Mouse (Mus musculus) heart, embryonic 14.5 days (tissue): ENCODE data around the gene Rbm25. TPM values are rescaled to one million over a fixed set of nuclear protein-coding genes. Genes with fewer than 3 reads are reported as not detected.

Source experiments
- ATAC-seq: fragments of 200-750 bp; cut with Nextera tagmentation; 2 replicates; pipeline ENCODE4 v1.8.0; 2017; ENCODE audit warnings: low read depth, moderate TSS enrichment; ENCODE audit not compliant: insufficient number of reproducible peaks, insufficient read depth, low FRiP score
- H3K27ac ChIP-seq, 2 experiments: fragments of 200-500 bp in 1 of 2; fragments of 300-500 bp in 1 of 2; sonication (generic) in 1 of 2; replicated peaks in 1 of 2; 2 replicates each; pipeline ENCODE4 v1.5.1; 2012 to 2014; ENCODE audit warnings: low read depth in 2 of 2, low read length in 2 of 2, control low read depth in 1 of 2, mild to moderate bottlenecking in 1 of 2, mixed read lengths in 1 of 2; ENCODE audit not compliant: control insufficient read depth in 1 of 2, insufficient read depth in 1 of 2
- H3K27me3 ChIP-seq: fragments of 300-500 bp; sonication (generic); 2 replicates; pipeline ENCODE4 v1.6.1; 2014; ENCODE audit warnings: mild to moderate bottlenecking, low read length, control low read depth; ENCODE audit not compliant: control insufficient read depth, insufficient read depth
- H3K36me3 ChIP-seq: fragments of 300-500 bp; sonication (generic); 2 replicates; pipeline ENCODE4 v1.6.1; 2014; ENCODE audit warnings: mild to moderate bottlenecking, control low read depth, low read length, mixed read lengths; ENCODE audit not compliant: control insufficient read depth, insufficient read depth
- H3K4me1 ChIP-seq, 2 experiments: fragments of 200-500 bp in 1 of 2; fragments of 300-500 bp in 1 of 2; sonication (generic) in 1 of 2; 2 replicates each; pipeline ENCODE4 v1.6.1; 2012 to 2014; ENCODE audit warnings: low read length in 2 of 2, control low read depth in 1 of 2, mixed read lengths in 1 of 2; ENCODE audit not compliant: control insufficient read depth in 2 of 2, insufficient read depth in 2 of 2
- H3K4me2 ChIP-seq: fragments of 300-500 bp; sonication (generic); 2 replicates; pipeline ENCODE4 v1.6.1; 2014; ENCODE audit warnings: mild to moderate bottlenecking, low read length
- H3K4me3 ChIP-seq, 2 experiments: fragments of 200-500 bp in 1 of 2; fragments of 300-500 bp in 1 of 2; sonication (generic) in 1 of 2; 2 replicates each; pipeline ENCODE4 v1.5.1; 2012 to 2014; ENCODE audit warnings: low read length in 2 of 2, mild to moderate bottlenecking in 2 of 2, control low read depth in 1 of 2, low read depth in 1 of 2, moderate library complexity in 1 of 2; ENCODE audit not compliant: control insufficient read depth in 1 of 2, insufficient read depth in 1 of 2
- H3K9ac ChIP-seq: fragments of 300-500 bp; sonication (generic); 2 replicates; pipeline ENCODE4 v1.6.1; 2014; ENCODE audit warnings: mild to moderate bottlenecking, low read length
- H3K9me3 ChIP-seq: fragments of 300-500 bp; sonication (generic); 2 replicates; pipeline ENCODE4 v1.6.1; 2016; ENCODE audit warnings: low read length, control low read depth; ENCODE audit not compliant: control insufficient read depth
- WGBS: fragments of 180-500 bp; shearing (Covaris S2); extraction: QIAGEN DNeasy Blood & Tissue Kit; methylation state at CpG from one replicate; pipeline ENCODE4 v1.1.7; 2014; 5-methylcytosine and 5-hydroxymethylcytosine counted together
- polyA plus RNA-seq: library from polyadenylated mRNA; unstranded; fragments of >200 nt; fragmentation: Nextera tagmentation; extraction: Ambion mirVana; gene quantifications from 2 replicates; pipeline ENCODE4 v1.2.1, GENCODE M21; 2014

The Rbm25 gene
- polyA plus RNA-seq, 1 experiment from 2014 or later = 140 TPM

DNA sequence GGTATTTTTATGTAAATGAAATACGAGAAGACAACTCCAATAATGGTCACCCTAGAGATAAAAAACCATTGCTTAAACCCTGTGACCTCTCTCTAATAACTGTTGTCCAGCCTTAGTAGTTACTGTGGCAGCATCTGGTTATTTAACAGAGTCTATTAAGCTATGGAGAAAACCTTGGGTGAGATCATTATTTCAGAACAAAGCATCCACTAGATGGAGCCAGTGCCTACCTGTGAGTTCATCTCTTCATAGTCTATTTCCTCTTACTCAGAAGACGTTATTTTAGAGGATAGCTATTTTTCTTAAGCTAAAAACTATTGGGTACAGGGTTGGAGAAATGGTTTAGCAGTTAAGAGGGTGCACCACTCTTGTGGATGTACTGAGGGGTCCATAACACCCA, 82.7 kb downstream of the Rbm25 start:
- no peak for ATAC-seq
- Histone ChIP-seq H3K27me3 (no peaks in the 10 kb centered on the region), H3K4me2 (no peak overlapping the region), H3K4me3 (no peak overlapping the region), H3K9ac (no peak overlapping the region), H3K4me1 (no peaks in the 10 kb centered on the region), H3K27ac (no peak overlapping the region), H3K36me3 (peaks cover 63% of the 10 kb centered on the region), H3K9me3 (no peaks in the 10 kb centered on the region)
- WGBS = 45% methylated on average over 2 of the region's 2 CpGs

DNA sequence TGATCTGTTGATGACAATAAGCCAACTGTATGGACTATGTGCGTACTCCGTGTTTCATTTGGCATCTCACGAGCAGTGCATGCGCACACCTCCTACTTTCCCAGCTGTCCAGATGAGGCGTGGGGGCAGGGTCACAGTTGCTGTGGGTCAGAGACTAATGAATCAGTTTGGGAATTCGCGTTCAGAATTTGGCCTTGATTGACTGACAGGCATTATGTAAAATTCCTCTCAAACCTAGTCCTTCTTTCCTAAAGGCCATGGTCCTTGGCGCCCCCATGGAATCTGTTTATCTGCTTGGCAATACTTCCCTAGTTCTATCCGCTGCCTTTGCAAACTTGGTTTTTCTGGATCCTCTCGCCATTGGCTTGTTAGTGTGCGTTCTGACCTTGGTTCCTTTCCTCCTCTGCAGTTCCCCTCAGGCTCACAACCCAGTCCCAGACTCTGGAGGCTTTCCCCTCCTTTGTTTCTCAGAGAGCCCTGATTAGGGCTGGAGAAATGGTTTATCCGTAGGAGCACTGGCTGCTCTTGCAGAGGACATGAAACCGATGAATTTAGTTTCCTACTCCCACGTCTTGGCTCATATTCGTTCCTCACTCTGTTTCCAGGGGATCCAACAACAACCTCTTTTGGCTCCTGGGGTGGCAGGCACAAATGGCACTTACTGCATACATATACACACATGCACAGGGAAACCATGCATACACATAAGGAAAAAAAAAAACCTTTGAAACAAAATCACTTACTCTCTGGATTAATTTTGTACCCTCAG, 85.6 kb downstream of the Rbm25 start:
- Histone ChIP-seq H3K36me3 (peaks cover 85% of the 10 kb centered on the region), H3K27ac (no peak overlapping the region)

DNA sequence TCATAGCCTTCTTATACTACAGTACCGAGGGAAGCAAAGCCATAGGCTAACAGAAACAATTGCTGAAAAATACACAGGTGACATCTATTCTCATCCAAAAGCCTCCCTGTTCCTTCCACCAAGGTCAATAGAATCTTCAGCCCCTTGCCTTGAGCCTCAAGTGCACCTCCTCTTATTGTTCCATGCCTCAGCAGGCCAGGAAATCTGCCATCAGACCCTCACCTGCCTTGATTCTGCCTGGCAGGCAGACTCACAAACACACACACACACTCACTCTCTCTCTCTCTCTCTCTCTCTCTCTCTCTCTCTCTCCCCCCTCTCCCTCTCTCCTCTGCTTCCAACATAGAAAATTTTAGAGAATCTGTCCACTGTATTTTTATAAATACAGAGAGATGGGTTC, 88.4 kb downstream of the Rbm25 start:
- WGBS = 90% methylated on average over 1 of the region's 1 CpGs
- ATAC-seq = no peak
- H3K27ac ChIP-seq = no peak overlapping the region
- peaks cover 0 to 2% of the 10 kb centered on the region in 2 experiments; a peak in 2 of 4 replicates for H3K4me1 ChIP-seq
- H3K9ac ChIP-seq = no peak overlapping the region
- H3K4me2 ChIP-seq = no peak overlapping the region
- H3K36me3 ChIP-seq = peaks cover 88% of the 10 kb centered on the region
- no peaks in the 10 kb centered on the region for H3K9me3 ChIP-seq
- no peaks in the 10 kb centered on the region for H3K27me3 ChIP-seq
- no peak overlapping the region for H3K4me3 ChIP-seq

More for the DNA sequence above, 85.6 kb downstream of the Rbm25 start:
- no peaks in the 10 kb centered on the region for H3K9me3 ChIP-seq
- ATAC-seq = no peak
- no peaks in the 10 kb centered on the region for H3K27me3 ChIP-seq
- 88% methylated on average over 15 of the region's 15 CpGs for WGBS
- no peak overlapping the region for H3K9ac ChIP-seq
- no peak overlapping the region for H3K4me2 ChIP-seq
- H3K4me1 ChIP-seq = no peaks in the 10 kb centered on the region
- H3K4me3 ChIP-seq = no peak overlapping the region

DNA sequence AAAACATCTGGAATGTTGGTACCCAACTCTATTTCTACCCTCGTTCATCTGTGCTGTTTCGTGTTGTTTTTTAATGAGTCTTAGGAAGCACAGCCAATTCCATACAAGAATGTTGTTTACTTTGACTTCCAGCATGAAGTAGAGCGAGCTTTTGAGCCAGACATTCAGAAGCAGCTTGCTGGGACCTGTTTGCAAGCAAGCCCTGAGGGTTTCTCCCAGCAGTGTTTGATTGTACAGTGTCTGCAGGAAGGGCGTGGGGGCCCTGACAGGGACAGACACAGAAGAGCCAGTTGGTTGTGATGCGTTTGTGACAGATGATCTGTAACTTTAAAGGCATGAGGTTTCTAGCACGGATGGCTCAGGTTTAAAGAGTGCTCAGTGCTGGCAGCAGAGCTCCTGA, 90.2 kb downstream of the Rbm25 start:
- ATAC-seq = no peak
- H3K4me3 ChIP-seq = no peak overlapping the region
- H3K36me3 ChIP-seq = peaks cover 90% of the 10 kb centered on the region
- peaks cover 3 to 10% of the 10 kb centered on the region in 2 experiments; a peak in 3 of 4 replicates for H3K4me1 ChIP-seq
- no peak overlapping the region for H3K4me2 ChIP-seq
- H3K9ac ChIP-seq = no peak overlapping the region
- H3K27me3 ChIP-seq = no peaks in the 10 kb centered on the region
- H3K27ac ChIP-seq = no peak overlapping the region
- WGBS = 71% methylated on average over 6 of the region's 6 CpGs
- no peaks in the 10 kb centered on the region for H3K9me3 ChIP-seq

DNA sequence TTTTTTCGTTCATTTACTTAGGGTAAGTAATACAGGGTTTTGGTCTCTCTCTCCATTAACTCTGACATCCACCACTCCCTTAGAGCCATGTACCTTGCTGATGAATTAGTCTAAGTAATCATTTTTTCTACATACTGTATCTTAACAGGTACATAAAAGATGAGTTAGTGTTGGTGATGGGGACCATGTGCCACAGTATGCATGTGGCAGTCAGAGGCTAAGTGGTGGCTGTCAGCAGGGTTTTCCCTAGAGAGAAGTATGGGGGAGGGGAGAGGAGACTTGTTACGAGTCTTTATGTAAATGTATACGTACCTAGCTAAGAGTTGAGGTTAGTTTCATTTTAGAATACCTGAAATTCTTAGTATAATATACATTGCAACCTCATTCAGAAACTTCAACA, 92.0 kb downstream of the Rbm25 start:
- WGBS = 65% methylated on average over 3 of the region's 3 CpGs
- H3K27ac ChIP-seq = no peak overlapping the region
- H3K27me3 ChIP-seq = no peaks in the 10 kb centered on the region
- H3K9me3 ChIP-seq = no peaks in the 10 kb centered on the region
- no peak overlapping the region for H3K9ac ChIP-seq
- no peak overlapping the region for H3K4me2 ChIP-seq
- H3K4me1 ChIP-seq = peaks cover 3 to 10% of the 10 kb centered on the region in 2 experiments; a peak in 3 of 4 replicates
- H3K36me3 ChIP-seq = peaks cover 88% of the 10 kb centered on the region
- no peak overlapping the region for H3K4me3 ChIP-seq
- ATAC-seq = no peak

DNA sequence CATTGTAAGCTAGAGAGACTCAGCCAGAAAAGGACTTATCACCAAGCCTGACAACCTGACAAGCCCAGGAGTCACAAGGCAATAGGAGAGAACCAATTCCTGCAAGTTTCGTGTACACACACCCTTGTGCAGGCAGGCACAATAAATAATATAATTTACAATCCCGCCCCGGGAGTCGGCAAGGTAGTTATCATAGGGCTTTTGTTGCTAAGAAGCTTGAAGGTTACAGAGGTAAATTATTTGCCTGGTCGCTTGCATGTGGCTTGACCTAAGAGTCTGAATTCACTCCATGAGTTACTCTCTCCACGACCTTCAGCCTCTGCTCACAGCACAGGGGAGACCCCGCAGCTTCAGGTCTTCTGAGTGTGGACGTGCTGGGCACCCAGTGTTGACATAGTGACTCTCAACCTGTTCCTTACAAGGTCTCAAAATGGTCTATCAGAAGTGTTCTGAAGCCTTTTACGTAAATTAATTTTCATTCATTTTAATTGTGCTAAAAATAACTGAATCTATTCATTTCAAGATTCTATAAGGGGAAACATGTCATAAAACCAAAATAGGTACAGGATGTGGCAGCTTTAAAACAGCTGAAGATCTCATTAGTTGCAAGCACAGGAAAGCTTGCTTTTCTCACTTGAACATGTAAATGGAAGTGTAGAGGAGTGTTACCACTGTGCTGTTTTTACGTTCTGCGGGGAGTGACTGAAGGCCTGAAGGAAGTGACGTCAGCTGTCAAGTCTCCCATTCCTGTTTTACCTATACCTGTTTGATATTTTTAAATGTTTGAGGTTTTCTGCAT, 95.7 kb downstream of the Rbm25 start:
- Histone ChIP-seq H3K4me1 (peaks cover 3 to 10% of the 10 kb centered on the region in 2 experiments; a peak in 3 of 4 replicates), H3K36me3 (peaks cover 94% of the 10 kb centered on the region), H3K9me3 (no peaks in the 10 kb centered on the region), H3K4me3 (no peak overlapping the region), H3K9ac (no peak overlapping the region), H3K4me2 (no peak overlapping the region), H3K27ac (0 out of 4 replicates have a peak overlapping the region, but pooled peaks of 1 of the 2 experiments have one; percentile 17), H3K27me3 (no peaks in the 10 kb centered on the region)
- 81% methylated on average over 12 of the region's 12 CpGs for WGBS
- no peak for ATAC-seq

DNA sequence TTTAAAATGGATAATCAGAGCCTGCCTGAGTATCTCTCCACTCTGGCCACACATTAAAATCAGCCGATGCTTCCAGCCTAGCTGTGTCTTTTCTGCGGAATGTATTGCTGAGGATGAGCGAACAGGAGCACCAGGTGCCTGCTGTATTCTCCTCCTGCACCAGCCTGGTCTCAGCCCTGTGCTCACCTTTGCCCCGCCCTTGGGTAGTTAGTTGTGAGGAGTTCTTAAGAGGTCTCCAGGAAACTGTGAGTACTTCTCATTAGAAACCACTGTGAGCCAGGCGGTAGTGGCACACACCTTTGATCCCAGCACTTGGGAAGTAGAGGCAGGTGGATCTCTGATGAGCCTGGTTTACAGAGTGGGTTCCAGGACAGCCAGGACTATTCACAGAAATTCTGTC, 101.2 kb downstream of the Rbm25 start:
- WGBS = 91% methylated on average over 5 of the region's 5 CpGs

More for the DNA sequence above, 101.2 kb downstream of the Rbm25 start:
- no peaks in the 10 kb centered on the region for H3K27me3 ChIP-seq
- H3K4me2 ChIP-seq = no peak overlapping the region
- peaks cover 87% of the 10 kb centered on the region for H3K36me3 ChIP-seq
- H3K27ac ChIP-seq = no peak overlapping the region
- H3K9me3 ChIP-seq = no peaks in the 10 kb centered on the region
- H3K4me1 ChIP-seq = peaks cover 0 to 6% of the 10 kb centered on the region in 2 experiments; a peak in 1 of 4 replicates
- no peak for ATAC-seq
- H3K9ac ChIP-seq = no peak overlapping the region
- H3K4me3 ChIP-seq = no peak overlapping the region
